8 mouse cellular contexts compared by ENCODE assay signal in genomic region chr4:22477711-22478230, GRCm38 (mm10). TPM values are rescaled to one million over a fixed set of nuclear protein-coding genes. Genes with fewer than 3 reads are reported as not detected.
A peak's percentile ranks its signal among the peaks of the same experiment; 100 is the strongest.
DNase-seq lines count a peak whose midpoint lies in the region; ATAC-seq and TF ChIP-seq lines count a peak whose summit lies in the region.

No protein-coding gene starts in this region.

- H3K36me3 ChIP-seq in kidney, embryonic 14.5 days (ENCODE audit: control insufficient read depth, insufficient read depth, low read length), result no peaks in the 10 kb centered on the region
- no peaks in the 10 kb centered on the region for H3K36me3 ChIP-seq in forebrain, embryonic 12.5 days (replicated peaks)
- H3K36me3 ChIP-seq in midbrain, embryonic 10.5 days, result peaks cover 19% of the 10 kb centered on the region

- CTCF ChIA-PET in Patski (lab: Charles Lee), result no interaction called here

- H3K9ac ChIP-seq in kidney, embryonic 14.5 days (ENCODE audit: low read depth, low read length), result no peak overlapping the region
- peak overlapping the region; percentile 64 for H3K9ac ChIP-seq in forebrain, embryonic 12.5 days

- H3K9me3 ChIP-seq in kidney, embryonic 14.5 days (ENCODE audit: control insufficient read depth, low read length), result no peaks in the 10 kb centered on the region
- no peaks in the 10 kb centered on the region for H3K9me3 ChIP-seq in forebrain, embryonic 12.5 days
- no peaks in the 10 kb centered on the region for H3K9me3 ChIP-seq in midbrain, embryonic 10.5 days (replicated peaks)

- H3K27me3 ChIP-seq in kidney, embryonic 14.5 days (ENCODE audit: control insufficient read depth, insufficient read depth, low read length), result peaks cover 70% of the 10 kb centered on the region
- H3K27me3 ChIP-seq in Patski, result peaks cover 39% of the 10 kb centered on the region
- peaks cover 45% of the 10 kb centered on the region for H3K27me3 ChIP-seq in forebrain, embryonic 12.5 days
- peaks cover 24% of the 10 kb centered on the region for H3K27me3 ChIP-seq in midbrain, embryonic 10.5 days (ENCODE audit: low read depth, poor library complexity, severe bottlenecking)

- peak; percentile 7 for ATAC-seq in kidney, embryonic 14.5 days (ENCODE audit: low FRiP score, low TSS enrichment)
- peak; percentile 42 for ATAC-seq in Patski
- peak; percentile 50 for ATAC-seq in forebrain, embryonic 12.5 days (ENCODE audit: low FRiP score)

- peak overlapping the region; percentile 59 for H3K4me2 ChIP-seq in kidney, embryonic 14.5 days (replicated peaks; ENCODE audit: low read depth, low read length)
- peak overlapping the region; percentile 70 for H3K4me2 ChIP-seq in forebrain, embryonic 12.5 days

- peak overlapping the region; percentile 35 for H3K4me3 ChIP-seq in kidney, embryonic 14.5 days (ENCODE audit: low read length)
- H3K4me3 ChIP-seq in forebrain, embryonic 12.5 days (replicated peaks), result peak overlapping the region; percentile 43
- H3K4me3 ChIP-seq in midbrain, embryonic 10.5 days, result peak overlapping the region; percentile 99

- DNase-seq in kidney, postnatal 4 days, result no peak
- DNase-seq in Patski (ENCODE audit: low read depth, low spot score), result no peak
- no peak for DNase-seq in midbrain, embryonic 10.5 days (ENCODE audit: low spot score)
- no peak for DNase-seq in thymus, adult 18-20 months
- DNase-seq in lung, adult 18-20 months, result no peak
- DNase-seq in left cerebral cortex, adult 9 months (ENCODE audit: low spot score in 2 of 2), result no peak

- no peak overlapping the region for H3K27ac ChIP-seq in kidney, embryonic 14.5 days (ENCODE audit: low read depth, low read length)
- peak overlapping the region; percentile 89 for H3K27ac ChIP-seq in forebrain, embryonic 12.5 days
- peak overlapping the region; percentile 99 for H3K27ac ChIP-seq in midbrain, embryonic 10.5 days (replicated peaks)

- TF ChIP-seq CTCF in Patski (IDR thresholded peaks at IDR 0.05), result no peak

- POLR2A ChIA-PET in Patski (lab: Charles Lee), result interaction anchor here (0.5 kb wide), 1 partner anchor 8 kb away, joined by 6 read pairs; no protein-coding TSS in a partner anchor

- H3K4me1 ChIP-seq in kidney, embryonic 14.5 days (ENCODE audit: control insufficient read depth, insufficient read depth, low read length), result no peaks in the 10 kb centered on the region
- peaks cover 39% of the 10 kb centered on the region for H3K4me1 ChIP-seq in forebrain, embryonic 12.5 days
- peaks cover 68% of the 10 kb centered on the region for H3K4me1 ChIP-seq in midbrain, embryonic 10.5 days

- WGBS in kidney, embryonic 14.5 days, result 2% methylated on average over 20 of the region's 28 CpGs
- under 1% methylated on average over 22 of the region's 28 CpGs for WGBS in forebrain, embryonic 12.5 days
- under 1% methylated on average over 21 of the region's 28 CpGs for WGBS in midbrain, embryonic 10.5 days

- in situ Hi-C loops in Patski (cut with MboI; ENCODE audit: low pct_unique_long_range_greater_than_20kb), result loop anchor here (25.0 kb wide), 1 partner anchor 1685 kb away; no protein-coding TSS in a partner anchor

RNA-seq across cellular contexts. Expression of gene Pou3f2, which starts 10.4 kb away (rescaled TPM):
- polyA plus RNA-seq in kidney, embryonic 14.5 days (2014; fragmentation: Nextera tagmentation; extraction: Ambion mirVana), result not detected in 2 replicates
- not detected for polyA plus RNA-seq in Patski (2021)
- 39.3 and 47.8 TPM in 2 replicates for polyA plus RNA-seq in forebrain, embryonic 12.5 days (2016; fragmentation: Nextera tagmentation; extraction: Ambion mirVana)
- 47.9 and 58.5 TPM in 2 replicates for polyA plus RNA-seq in midbrain, embryonic 10.5 days (2016; fragmentation: Nextera tagmentation; extraction: Ambion mirVana)

Comparison
In these comparisons a context has a peak if more than half of its experiments do, and no peak if none do; other contexts are left out.
1. H3K4me3 ChIP-seq: peak in every context shown above with its lines; median percentile 99 in midbrain, embryonic 10.5 days; 43 in forebrain, embryonic 12.5 days; 35 in kidney, embryonic 14.5 days.
2. RNA of gene Pou3f2, which starts 10.4 kb away (polyA plus RNA-seq): 47.9 to 58.5 TPM in midbrain, embryonic 10.5 days and 39.3 to 47.8 TPM in forebrain, embryonic 12.5 days; not detected in kidney, embryonic 14.5 days and not detected in Patski (single experiment); every median in the first group is over 10 times any median in the second.
3. Peak in every context shown above with its lines, with median percentiles within 50 percentile points of each other: ATAC-seq.